Mouse (Mus musculus) cerebellum, adult 11 months (tissue): ENCODE measurements around the gene Smbd1.

Experiments
- DNase-seq: peaks from one replicate; pipeline ENCODE4 v3.0.0; 2022

Smbd1 gene

DNA sequence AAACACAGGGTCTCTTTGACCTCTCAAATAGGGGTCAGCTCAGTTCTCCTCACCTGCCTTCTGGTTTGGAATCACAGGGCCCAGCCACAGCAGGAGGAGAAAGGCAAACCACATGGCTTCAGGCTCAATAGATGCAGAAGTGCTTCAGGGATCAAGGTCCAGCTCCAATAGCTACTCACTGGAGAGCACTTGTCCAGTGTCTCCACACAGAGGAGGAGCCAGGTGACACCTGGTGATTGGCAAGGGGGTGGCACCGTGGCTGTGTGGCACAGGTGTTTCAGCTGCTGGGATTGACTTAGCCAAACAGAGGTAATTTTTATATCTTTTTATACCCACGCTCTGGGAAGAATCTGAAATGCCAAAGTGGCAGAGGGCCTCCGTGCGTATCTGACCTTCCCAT, at the start of gene Smbd1:
Gene Smbd1, minus strand, starts transcription at position 157 of the 400 bp plus-strand sequence.
- no peak for DNase-seq

DNA sequence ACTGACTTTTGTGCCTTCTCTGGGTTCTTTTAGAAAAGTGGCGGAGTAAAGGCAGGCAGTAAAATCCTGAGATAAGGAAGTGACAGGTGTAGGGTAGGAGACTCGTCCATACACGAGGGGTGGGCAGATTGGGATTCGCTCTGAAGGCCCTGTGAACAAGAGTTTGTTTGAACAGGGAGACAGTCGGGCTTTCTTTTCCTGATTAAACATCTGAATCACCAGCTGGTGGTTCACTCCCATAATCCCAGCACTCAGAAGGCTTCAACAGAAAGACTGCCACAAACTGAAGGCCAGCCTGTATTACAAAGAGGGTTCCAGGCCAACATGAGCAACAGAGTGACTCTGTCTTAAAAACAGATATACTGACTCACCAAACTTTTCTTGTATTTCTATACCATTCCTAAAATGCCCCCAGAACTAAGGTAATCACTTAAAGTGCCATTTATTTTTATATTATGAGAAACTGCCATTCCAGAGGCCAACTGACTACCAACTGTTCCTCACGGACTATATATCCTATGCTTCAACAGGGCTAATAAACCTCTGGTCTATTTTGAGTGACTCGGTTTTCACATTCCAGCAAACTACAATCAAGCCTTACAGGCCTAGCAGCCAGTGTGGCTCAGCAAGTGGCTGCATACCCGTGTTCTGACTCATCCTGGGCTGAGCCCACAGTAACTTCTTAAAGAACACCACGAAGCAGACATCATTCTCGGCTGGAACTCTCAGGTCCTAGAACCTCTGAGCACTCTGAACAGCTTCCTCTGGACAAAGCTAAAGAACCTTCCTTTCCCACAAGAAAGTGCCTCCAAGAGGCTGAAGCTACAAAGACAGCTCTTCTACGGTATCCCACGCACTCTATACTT, 48.7 kb upstream of the Smbd1 start:
- DNase-seq: no peak

GRCm38 (mm10) chr16:32858356-32858755, 48.1 kb upstream of the Smbd1 start:
- no peak for DNase-seq

DNA sequence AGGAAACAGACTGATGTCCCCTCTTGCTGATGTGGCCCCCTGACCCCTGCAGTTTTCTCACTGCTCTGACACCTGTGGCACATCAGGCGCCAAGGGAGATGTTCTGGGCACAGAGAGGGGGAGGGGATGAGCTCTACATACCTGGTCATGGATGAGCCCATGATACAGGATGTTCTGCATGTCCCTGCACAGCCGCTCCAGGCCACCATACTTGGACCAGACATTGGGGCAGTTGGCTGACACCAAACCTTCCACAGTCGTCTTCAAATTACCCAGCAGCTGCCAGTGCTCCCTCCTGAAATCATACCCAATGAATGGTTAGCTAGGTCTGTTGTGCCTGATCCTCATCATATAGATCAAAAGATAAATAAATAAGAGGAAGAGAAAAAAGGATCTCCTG, 46.5 kb upstream of the Smbd1 start:
- no peak for DNase-seq

GRCm38 (mm10) chr16:32854050-32854571, 43.8 kb upstream of the Smbd1 start:
- no peak for DNase-seq

- no peak for DNase-seq
These were observed 43.3 kb upstream of the Smbd1 start for GRCm38 (mm10) chr16:32853492-32854049.

DNA sequence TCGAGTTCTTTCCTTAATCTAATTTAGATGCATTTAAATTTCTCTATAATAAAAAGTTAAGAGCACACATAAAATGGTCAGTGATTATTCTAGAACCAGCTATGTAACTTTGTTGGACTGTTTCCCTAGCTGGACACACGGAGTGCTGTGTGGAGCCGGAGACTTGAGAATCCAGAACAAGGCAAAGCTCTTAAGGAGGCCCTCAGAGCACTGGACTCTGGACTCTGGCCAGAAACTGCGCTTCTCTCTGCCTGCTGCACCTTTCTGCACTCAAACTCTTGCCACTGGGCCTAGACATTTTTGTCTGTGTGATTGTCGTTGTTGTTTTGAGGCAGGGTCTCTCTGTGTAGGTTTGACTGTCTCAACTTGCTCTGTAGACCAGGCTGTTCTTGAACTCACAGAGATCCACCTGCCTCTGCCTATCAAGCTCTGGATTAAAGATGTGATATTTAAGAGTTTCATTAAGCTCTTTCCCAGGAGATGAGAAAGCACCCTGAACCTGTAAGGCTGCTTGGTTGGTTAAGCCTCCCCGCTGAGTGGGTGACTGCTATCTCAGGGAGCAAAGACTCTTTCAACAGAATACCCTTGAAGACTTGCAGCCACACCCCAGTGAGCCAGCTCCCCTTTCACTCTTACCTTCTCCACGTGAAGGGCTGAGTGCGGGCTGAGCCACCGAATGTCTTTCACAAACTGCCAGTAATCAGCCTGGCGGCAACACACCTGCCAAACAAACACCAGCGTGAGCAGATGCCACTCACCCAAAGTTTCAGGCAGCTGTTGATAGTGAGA, 39.0 kb upstream of the Smbd1 start:
- DNase-seq: no peak

- DNase-seq: no peak
These were observed 36.8 kb upstream of the Smbd1 start for GRCm38 (mm10) chr16:32847103-32847502.

GRCm38 (mm10) chr16:32831501-32831900, 21.2 kb upstream of the Smbd1 start:
- DNase-seq: no peak

DNA sequence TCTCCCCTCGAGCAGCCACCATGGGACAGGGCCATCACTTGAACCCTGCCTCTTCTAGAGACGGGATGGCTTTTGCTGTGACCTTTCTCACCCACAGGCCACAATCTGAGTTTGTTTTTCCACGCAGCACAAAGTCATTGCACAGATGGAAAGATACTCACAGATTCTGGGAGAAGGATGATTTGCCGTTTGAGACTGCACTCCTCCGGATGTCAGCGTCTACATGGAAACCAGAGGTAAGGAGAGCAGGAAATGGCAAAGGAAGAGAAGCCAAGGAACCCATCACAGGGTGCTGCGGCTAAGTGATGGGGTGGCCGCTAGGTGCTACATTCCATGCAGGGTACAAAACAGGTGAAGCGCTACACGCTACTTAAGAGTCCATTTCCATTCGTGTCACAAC, 18.8 kb upstream of the Smbd1 start:
- DNase-seq: no peak

- DNase-seq: no peak
These were observed 16.2 kb upstream of the Smbd1 start for GRCm38 (mm10) chr16:32826521-32826920.

DNA sequence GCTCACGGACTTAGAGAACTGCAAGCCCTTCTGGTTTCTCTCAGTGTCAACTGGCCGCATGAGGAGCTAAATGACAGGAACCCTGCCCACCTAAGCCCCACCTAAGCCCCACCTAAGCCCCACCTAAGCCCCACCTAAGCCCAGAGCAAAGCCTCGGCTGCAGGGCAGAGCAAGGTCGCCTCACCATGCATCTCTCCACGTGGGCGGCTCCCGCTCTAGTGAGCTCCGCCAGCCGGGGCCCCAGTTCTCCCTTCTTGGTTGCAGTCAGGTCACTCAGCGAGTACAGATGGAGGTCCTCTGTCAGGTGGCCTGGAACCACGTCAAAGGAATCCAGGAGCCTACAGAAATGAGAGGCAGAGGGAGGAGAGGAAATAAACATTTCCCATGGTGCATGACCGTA, 15.1 kb upstream of the Smbd1 start:
- DNase-seq: no peak

- DNase-seq: no peak
These were observed 13.8 kb upstream of the Smbd1 start for GRCm38 (mm10) chr16:32824061-32824460.

GRCm38 (mm10) chr16:32823487-32823886, 13.2 kb upstream of the Smbd1 start:
- DNase-seq: no peak

GRCm38 (mm10) chr16:32822881-32823280, 12.6 kb upstream of the Smbd1 start:
- no peak for DNase-seq

DNA sequence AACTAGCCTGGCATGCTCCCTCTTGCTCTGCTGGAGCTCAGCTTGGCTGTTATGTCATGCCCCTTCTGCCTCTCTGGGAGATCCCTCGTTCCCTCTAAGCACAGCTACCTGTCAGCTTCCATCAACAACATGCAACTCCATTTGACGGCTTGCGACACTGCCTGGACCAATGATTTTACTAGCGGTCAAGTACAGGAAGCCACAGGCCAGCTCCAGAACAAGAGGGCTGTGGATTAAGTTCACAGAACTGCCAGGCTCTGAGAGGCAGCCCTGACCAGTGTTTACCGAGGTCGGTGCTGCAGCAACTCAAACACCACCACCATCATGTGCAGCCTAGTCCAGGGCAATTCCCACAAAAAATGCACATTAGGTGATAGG, 12.2 kb upstream of the Smbd1 start:
- DNase-seq: no peak

- no peak for DNase-seq
These were observed 11.6 kb upstream of the Smbd1 start for GRCm38 (mm10) chr16:32821772-32822449.

DNA sequence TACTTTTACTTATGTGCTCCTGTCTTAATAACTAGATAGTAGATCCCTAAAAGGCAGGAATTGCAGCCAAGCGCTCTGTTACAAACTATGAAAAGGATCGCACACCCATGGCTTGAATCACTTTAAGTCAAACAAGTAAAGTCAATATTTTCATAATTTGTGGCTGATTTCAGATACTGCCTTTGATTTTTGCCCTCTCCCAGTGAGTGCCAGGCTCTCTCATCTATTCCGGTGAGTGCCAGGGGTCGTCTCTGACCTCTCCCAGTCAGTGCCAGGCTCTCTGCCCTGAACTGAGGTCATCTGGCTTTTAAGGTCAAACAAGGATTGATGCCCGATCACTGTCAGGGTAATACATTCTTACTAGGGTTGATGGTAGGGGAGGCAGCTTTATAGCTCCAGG, 8.2 kb upstream of the Smbd1 start:
- DNase-seq: no peak

- DNase-seq: no peak
These were observed 7.8 kb upstream of the Smbd1 start for GRCm38 (mm10) chr16:32818036-32818435.

GRCm38 (mm10) chr16:32815160-32815605, 4.9 kb upstream of the Smbd1 start:
- no peak for DNase-seq

DNA sequence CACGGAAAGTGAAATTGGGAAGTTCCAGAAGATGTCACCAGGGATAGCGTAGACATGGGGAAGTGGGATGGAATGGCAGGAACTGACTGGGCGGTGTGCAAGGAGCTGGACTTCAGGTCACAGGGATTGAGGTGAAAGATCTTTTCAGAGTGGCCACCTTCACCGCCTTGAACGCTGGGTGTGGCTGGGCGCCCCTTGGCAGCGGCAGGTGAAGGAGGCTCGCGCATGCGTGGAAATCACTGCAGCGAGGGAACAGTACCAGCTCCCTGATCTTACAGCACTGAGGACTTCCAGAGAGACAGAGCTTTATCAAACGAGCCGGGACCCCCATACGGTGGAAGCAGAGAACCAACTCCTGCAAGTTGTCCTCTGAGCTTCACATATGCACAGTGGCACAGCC, 4.3 kb upstream of the Smbd1 start:
- DNase-seq: peak; percentile 27

DNA sequence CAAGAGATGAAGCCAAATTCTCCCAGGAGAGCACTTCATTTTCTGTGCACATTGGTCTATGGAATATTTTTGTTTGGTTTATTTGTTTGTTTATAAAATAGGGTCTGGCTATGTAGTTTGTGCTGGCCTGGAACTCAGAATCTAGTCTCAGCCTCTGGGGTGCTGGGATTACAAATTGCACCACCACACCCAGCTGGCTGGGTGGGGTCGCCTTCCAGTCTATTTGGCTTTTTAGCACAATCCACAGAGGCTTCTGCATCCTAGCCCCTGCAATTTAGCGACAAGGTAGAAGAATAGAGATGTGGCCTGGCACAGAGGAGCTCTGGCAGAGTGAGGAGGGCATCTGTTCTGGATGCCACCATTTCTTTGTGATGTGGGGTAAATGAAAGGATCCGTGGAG, 3.5 kb upstream of the Smbd1 start:
- DNase-seq: no peak

- DNase-seq: no peak
These were observed 3.1 kb upstream of the Smbd1 start for GRCm38 (mm10) chr16:32813362-32813761.
